Mouse (Mus musculus): ENCODE measurements around the gene B3galt2.
"Not testable (repeated sequence)": the region's sequence is repeated elsewhere in the genome, so short reads cannot be mapped to it uniquely, and the experiment has no call there.

Gene B3galt2

DNA sequence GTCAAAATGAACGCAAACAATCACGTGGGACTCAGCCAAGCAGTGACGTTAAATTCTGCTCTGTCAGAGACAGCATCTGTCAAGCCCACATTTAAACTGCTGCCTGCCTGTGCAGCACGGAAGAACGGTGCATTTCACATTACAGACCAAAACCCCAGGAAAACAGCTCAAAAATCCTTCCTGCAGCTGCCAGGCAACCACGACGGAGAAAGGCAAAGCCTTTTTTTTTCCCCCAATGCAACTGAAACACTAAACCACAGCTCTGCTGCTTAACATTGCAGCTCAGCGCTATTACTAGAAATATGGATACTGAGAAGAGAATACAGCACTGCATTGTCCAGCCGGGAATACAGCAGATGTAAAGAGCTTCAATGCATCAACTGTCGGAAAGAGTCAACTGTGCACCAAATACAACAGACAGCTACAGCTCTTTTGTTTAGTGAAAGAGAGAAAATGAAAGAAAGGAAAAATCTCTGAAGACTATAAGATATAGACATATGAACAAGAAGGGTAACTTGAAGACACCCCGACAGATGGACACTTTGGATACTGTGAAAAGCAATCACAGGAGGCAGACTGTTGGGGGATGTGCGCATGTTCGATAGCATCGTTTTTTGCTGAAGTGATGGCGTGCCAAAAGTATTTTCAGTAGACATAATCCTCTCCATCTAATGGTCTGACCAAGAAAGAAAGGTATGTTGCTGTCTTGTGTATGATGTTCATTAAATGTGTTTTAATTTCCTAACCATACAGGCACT is at the start of gene B3galt2:
Gene B3galt2, plus strand, starts transcription at position 15 of the 758 bp plus-strand sequence.
- DNase-seq (ENCODE audit: inconsistent ontology term) = peak; percentile 46

DNA sequence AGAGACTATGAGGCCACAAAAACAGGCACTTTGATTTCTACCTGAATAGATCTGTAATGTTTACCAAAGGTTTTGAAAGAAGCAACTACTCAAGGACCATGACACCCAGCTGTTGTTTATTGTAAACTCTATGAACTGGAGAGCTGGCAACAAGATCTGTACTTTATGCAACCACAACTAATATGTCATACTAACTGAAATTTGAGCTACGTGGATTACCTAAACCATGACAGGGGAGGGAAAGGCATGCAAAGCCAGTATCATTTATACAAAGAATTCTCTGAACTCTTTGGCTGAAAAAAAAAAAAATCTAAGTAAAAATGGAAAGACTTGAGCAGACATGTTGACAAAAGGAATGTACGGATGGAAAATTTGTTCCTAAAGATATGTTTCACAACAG is 43.6 kb upstream of the B3galt2 start:
- no peak for DNase-seq (ENCODE audit: inconsistent ontology term)

DNA sequence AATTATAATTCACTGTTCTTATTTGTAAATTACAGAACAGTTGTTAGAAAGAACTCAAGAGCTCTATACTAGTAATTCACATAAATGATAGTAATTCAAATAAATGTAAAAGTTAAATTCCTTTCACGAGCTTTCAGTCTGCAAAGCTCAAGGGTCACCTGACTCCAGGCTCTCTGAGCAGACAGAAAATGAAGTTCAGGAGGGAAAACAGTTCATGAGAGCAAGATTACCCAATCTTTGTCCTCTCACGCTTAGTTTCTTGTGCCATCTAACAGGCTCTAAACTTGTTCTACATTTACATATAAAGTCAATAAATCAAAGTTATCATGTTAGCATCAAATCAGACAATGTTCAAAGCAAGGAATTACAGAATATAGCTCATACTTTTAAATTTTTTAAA is 31.6 kb upstream of the B3galt2 start:
- DNase-seq (ENCODE audit: inconsistent ontology term) = no peak

DNA sequence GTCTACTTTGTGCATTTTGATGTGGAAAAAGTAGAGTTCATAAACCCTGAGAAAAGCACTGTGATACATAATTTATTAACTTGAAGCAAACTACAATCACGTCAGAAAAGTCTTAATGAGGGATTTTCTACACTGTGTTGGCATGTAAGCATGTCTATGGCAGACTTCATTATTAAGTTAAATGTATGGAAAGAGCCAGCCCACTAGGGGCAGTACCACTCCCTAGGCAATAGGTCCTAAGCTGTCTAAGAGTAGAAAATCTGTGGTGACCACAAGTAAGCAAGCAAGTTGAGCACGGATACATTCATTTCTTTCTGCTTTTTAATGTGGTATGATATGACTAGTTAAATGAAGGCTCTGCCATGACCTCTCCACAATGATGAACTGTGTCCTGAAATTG is 27.6 kb upstream of the B3galt2 start:
- DNase-seq (ENCODE audit: inconsistent ontology term) = no peak

DNA sequence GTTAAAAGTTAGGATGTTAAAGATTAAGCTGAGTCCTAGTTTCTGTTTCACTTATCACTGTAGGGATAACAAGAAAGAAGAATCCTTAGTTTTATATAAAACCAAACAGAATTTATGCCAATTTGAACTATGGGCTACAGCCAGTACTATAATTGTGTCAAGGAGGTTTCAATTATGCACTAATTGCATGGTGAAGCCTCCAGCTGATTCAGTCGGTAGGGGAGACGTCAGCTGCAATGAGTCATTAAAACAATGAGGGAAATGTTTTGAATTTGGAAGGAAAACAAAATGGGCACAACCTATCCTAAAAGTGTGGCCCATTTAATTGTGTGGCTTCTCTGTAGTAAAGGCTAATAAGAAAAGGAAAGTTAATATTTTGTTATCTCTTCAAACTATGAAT is 20.7 kb upstream of the B3galt2 start:
- peak; percentile 78 for DNase-seq (ENCODE audit: inconsistent ontology term)

DNA sequence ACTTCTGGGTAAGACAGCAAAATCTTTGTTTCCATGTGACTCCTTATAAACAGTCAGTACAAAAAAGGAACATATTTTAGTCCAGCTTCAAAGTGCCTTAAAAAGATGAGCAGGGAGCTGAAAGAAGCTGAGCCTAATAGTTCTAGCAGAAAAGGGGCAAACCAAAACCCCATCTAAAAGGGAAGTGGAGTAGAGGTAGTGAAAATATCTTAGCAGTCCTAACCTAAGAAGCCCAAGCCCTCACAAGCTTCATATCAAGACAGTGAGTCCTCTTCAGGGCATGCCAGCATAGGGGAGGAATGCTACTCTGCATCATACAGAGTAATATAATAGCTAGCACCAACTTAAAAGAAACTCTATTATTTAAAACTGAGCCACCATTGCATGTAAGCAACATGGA is 18.5 kb upstream of the B3galt2 start:
- DNase-seq (ENCODE audit: inconsistent ontology term) = no peak

DNA sequence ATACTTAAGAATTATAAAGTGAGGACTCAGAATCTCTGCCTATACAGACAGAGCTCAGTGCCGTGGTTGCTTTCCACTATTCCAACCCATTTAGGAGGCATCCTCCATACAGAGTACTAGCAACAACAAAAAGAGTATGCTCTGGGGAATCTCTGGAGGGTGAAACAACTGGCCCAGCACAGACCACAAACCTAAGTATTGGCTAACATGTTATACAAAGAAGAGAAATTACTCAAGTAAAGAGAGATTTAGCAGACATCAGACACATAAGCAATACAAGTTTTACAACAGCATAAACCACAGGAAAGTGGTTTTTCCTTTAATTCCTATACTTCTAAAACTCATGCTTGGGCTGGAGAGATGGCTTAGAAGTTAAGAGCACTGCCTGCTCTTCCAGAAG is 17.8 kb upstream of the B3galt2 start:
- DNase-seq (ENCODE audit: inconsistent ontology term) = no peak

DNA sequence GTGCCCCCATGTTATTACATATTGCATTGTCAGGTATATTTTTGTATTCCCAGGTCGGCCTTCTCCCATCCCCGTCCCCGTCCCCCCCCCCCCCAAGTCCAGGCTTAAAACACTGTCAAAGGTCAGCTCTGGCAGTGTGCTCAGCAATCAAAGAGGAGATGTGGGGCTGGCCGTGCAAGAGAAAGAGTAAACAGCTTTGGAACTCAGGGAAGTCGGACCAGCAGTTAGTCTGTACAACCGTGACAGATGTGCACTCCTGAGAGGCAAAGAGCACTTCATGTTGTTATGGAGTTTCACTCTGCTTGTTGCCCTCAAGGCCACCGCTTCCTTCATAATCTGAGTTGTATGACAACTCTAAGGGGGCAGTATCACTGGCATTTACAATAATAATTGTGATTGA is 9.1 kb upstream of the B3galt2 start:
- no peak for DNase-seq (ENCODE audit: inconsistent ontology term)

DNA sequence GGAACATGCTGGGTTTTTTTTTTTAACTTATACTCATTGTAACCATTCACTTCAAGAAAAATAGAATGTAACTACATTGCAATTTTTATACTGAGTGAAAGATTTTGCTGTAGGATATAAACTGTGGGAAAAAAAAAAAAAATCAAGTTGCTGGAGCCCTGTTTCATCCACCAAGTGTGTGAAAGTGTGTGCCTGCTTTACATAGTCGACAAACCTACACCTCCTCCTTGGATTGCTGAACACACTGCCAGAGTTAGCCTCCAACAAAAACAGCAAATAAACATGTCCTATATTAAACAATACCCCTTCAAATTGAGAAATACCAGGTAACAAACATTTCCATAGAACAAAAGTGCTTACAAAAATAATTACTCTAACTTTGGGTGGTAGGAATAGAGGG is 8.1 kb upstream of the B3galt2 start:
- no peak for DNase-seq (ENCODE audit: inconsistent ontology term)

DNA sequence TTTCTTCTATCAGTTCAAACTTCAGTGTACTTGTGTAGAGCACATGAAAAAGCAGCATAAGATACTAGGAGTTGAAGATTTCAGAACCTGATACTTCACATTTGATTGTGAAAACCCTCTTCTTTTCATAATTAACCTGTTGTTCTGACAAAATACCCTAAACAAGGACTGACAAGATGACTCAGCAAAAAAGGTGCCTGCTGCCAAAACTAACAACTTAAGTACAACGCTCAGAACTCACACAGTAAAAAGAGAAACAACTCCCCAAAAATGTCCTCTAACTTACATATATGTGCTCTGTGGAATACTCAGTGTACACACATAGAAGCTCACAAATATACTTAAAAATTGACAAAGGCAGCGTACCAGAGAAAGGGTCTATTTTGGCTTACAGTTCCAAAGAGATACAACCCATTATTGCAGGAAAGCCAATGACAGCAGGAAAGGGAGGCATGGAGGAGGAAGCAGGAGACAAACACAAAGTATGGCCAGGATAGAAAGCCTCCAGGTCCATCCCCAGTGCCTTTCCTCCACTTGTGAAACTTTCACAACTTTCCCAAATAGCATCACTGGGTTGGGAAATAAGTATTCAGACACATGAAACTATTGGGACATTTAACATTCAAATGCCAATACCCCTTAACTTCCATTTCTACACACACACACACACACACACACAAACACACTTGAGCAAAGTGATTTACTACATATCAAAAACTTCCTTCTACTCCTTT is 7.4 kb upstream of the B3galt2 start:
- no peak for DNase-seq (ENCODE audit: inconsistent ontology term)

DNA sequence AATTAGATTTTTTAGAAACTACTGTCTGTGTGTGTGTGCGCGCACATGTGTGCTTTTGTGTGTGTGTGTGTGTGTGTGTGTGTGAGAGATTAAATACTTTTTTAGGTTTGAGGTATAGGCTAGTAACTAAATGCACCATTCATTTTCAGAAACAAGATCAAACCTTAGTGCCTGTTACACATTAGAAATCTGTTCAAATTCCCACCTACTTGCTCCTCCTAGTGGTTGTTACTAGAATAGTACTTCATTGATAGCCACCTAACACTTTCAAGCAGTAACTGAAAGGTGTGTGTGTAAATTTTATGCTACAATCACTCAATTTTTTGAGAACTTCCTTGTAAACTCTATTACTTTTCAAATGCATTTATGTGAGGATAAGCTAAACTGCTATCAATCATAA is 3.8 kb downstream of the B3galt2 start:
- DNase-seq (ENCODE audit: inconsistent ontology term) = peak; percentile 56

DNA sequence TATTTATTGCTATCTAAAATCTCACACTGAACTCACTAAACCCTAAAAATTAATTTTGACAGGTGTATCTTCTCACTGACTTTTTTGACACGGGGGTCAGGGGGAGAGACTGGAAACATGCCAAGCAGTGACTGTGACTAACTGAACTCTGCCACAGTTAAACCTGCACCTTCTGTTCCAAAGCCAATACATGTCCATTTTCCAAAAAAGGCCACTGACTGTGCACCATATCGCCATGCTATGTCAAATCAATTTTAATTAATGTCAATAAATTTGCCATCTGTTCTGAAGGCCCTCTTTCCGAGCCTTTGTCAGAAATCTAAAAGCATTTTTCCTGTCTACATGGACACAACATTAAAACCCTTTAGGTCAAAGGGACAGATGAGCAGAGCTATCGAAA is 4.9 kb downstream of the B3galt2 start:
- DNase-seq (ENCODE audit: inconsistent ontology term) = no peak

DNA sequence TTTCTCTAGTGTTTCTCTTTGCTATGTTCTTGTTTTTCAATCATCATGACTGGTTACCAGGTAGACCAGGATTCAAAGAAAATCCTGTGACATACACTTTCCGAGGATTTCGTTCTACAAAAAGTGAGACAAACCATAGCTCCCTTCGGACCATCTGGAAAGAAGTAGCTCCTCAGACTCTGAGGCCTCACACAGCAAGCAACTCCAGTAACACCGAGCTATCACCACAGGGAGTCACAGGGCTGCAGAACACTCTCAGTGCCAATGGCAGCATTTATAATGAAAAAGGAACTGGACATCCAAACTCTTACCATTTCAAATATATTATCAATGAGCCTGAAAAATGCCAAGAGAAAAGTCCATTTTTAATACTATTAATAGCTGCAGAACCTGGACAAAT is 5.8 kb downstream of the B3galt2 start:
- no peak for DNase-seq (ENCODE audit: inconsistent ontology term)

DNA sequence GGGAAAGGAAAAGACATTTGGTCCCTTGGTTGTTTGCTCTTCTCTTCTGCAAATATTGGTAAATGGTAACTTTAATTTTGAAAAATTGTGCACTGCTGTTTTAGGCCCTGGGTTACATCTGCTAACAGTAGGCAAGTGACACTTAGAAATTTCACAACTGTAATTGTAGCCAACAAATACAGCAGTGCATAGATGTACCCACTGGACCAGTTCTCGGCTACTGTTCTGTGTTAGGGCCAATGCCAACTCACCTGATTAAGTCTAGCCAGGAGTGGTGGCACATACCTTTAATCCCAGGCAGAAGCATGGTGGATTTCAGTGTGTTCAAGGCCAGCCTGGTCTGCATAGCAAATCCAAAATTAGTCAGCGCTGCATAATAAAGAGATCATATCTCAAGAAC is 9.9 kb downstream of the B3galt2 start:
- no peak for DNase-seq (ENCODE audit: inconsistent ontology term)

DNA sequence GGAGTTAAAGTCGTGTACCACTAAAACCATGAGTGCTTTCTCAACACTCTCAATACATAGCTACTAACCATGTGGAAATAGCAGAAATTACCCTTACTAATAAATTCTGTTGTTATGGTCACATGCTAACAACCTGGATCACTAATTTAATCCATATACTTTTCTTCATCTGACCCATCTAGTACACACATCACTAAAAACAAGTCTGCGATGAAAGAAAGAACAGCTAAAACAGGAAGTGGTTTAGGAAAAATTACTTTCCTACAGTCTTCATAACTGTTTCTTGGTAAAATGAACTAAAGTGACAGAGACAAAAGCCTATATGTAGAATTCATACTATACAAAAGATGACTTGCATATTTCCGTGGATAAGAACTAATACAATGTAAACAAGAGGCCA is 13.2 kb downstream of the B3galt2 start:
- DNase-seq (ENCODE audit: inconsistent ontology term) = no peak

DNA sequence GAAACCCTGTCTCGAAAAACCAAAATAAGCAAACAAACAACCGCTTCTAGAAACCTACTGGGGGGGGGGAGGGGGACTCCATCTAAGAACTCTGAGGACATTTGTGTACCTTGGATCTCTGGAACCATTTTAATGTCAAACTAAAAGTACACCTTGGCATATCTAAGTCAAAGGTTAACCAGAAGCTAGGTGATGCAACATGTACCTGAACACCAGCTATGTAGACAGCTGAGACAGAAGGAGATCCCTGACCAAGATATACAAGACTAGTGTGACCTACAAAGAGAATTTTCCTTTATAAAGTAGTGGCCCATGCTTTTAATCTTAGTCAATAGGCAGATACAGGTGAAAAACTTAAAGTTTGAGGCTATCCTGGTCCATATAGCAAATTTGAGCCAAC is 22.7 kb downstream of the B3galt2 start:
- DNase-seq (ENCODE audit: inconsistent ontology term) = no peak

DNA sequence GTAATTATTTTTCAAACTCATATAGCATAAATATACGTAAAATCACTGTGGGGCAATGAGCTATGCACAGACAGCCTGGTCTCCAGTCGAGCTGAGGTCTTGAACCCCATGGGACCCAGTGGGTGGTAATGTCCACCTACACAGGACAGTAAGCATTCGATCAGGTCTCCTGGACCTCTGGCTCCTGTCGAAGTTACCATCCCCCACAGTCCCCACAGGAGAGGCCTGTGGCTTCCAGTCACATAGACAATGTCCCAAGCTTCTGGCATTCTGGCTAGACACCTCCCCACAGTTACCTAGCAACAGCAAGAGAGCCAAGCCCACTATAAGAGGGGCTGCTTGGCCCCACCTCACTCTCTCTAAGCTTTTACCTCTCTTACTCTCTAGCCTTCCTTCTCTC is 24.3 kb downstream of the B3galt2 start:
- DNase-seq (ENCODE audit: inconsistent ontology term) = not testable (repeated sequence)

DNA sequence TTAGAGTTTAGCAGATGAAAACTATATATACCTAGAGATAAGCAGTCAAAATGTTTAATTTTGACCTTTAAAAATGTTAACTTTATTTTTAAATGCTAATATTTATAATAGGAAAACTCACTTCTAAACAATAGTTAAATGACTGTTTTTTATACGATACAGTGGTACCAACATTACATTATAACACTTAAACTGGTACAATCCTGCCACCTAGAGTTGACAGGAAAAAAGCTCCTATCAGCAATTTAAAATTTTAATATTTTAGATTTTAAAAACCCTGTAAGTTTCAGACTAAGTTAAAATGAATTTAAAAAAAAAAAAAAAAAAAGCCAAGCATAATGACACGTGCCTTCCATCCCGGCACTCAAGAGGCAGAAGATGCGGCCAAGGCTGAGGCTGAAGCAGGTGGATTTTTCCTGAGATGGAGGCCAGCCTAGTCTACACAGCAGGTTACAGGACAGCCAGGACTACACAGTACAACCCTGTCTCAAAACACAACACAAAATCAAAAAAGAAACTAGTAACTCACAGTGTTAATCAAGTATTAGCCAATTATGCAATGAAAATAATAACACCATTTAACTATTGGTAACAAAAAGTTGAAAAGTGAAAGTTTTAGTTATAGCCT is 35.4 kb downstream of the B3galt2 start:
- DNase-seq (ENCODE audit: inconsistent ontology term) = no peak

DNA sequence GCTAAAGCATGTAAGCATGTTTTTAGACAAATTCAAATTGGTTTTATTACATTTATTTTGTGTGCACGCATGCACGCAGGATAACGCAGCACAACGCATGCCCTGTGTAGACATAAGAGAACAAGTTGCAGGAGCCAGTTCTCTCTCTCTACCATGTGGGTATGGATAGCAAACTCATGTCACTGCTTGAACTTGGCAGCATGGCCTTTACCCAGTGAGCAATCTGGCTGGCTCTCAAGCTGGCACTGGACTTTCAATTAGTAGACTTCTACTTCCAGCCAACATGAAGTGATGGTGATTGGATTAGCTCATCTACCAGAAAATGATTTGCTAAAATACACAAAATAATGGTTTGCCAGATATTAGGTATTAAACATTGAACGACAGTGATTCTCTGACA is 40.6 kb downstream of the B3galt2 start:
- DNase-seq (ENCODE audit: inconsistent ontology term) = peak; percentile 66

DNA sequence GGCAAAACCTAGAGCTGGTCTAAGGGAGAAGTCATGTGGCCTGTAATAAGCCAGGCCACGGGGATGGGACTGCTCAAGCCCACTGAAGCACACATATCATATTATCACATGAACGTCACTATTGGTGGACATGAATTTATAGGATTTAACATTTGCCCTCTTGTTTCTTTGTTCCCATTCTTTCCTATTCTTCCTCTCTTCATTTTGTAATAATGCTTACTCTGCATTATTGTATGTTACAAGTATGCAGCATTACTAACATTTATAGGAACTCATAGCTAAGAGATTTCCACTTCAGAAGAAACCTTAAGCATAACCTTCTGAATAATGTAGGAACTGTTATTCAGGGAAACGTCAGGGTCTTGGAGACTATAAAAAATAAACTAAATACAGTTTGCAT is 44.4 kb downstream of the B3galt2 start:
- no peak for DNase-seq (ENCODE audit: inconsistent ontology term)

DNA sequence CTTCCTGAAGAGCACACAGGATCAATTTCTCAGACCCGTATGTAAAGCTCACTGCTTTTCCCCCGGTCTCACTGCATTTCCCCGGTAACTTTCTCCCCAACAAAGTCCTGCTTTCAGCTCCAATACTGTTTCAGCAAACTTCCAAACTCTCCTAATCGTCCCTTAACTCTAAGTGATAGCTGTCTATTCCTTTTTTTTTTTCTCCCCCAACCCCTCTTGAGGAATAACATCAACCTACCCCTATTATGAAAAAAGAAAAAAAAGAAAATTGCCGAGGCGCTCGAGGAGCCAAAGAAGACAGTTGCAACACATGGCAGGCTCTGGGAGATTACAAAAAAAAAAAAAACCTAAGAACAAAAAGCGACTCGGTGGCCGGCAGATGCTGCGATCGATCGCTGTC is 61.3 kb downstream of the B3galt2 start:
- no peak for DNase-seq (ENCODE audit: inconsistent ontology term)

DNA sequence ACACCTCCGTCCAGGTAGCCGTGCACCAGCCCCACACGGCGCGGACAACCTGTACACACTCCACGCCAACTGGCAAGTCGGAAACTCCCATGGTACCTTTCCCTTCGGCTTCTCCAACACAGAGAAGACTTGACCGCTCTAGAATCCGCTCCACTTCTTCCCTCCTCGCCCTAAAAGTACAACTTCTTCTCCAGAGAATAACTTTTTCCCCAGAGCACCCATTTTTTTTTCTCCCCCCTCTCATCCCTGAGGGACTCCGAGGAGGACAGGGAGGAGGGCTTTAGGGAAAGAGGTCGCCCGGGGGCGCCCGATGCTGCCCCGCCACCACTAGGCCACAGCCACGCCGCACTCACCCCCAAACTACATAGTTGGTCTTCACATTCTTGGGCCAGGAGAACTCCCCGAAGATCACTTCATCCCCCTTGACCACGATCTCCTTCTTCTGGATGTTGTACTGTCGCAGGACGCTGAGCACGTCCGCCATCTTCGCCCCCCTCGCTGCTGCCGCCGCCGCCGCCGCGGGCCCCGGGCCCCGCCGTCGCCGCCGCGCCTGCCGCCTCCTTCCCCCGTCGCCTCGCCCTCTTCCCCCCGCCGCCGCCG is 61.8 kb downstream of the B3galt2 start:
- DNase-seq (ENCODE audit: inconsistent ontology term) = peak; percentile 59

All from Muller cell, postnatal 12 days (primary cell).